Mouse (Mus musculus): ENCODE measurements around the gene Atrnl1.

Gene Atrnl1

DNA sequence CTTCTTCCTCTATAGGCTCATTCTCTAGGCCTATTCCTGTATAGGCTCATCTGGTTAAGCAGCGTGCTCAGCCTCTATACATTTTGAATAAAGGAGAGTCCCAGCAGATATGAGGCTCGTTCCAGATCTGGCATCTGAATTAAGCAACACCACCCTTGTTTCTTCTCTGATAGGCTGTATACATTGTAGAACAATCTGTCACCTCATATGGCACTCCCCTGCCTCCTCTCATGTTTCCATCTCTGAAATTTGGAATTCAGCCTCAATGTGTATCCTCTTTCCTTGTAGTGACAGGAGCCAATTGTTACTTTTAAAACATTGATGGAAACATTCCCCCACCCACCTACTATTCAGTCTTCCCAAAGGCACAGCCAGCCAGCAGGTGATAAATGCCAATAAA lies 414.2 kb downstream of the Atrnl1 start:
- TF ChIP-seq GATA4 (IDR thresholded peaks at IDR 0.05; ENCODE audit: insufficient replicate concordance, low read length), result no peak

DNA sequence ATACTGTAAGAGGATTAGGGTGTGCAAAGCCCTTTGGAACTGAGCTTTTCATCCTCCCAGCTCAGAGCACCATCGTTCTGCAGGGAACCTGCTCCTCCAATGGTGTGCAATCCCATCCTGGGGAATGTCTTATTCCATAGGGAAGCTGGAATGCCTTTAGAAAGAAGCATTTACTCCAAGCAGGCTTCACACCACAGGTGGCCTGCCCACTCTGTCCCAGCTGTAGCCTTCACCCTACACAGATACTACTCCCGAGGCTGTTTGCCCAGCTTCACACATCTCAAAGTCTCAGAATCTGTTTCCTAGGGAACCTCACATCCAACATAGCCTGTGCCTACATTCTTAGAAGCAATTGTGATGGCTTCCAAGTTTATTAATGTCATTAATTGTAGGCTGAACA lies 418.8 kb downstream of the Atrnl1 start:
- TF ChIP-seq GATA4 (IDR thresholded peaks at IDR 0.05; ENCODE audit: insufficient replicate concordance, low read length), result no peak

DNA sequence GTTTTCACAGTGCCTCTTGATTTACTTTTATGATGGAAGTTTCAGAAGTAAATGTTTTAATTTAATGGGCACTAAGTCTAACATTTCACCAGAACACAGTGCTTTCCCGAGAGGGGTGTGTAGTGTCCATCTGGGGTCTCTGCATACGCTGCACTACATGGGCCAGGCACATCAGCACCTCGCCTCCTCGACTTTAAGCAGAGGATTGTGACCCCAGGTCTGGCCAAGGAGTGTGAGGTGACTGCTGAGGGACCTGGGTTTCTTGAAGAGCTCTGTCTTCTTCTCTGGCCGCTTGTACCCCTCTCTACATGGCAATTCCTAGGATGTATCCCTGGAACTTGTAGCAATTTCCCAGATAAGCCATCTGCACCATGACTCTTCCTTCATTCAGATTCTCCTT lies 422.4 kb downstream of the Atrnl1 start:
- TF ChIP-seq GATA4 (IDR thresholded peaks at IDR 0.05; ENCODE audit: insufficient replicate concordance, low read length), result no peak

DNA sequence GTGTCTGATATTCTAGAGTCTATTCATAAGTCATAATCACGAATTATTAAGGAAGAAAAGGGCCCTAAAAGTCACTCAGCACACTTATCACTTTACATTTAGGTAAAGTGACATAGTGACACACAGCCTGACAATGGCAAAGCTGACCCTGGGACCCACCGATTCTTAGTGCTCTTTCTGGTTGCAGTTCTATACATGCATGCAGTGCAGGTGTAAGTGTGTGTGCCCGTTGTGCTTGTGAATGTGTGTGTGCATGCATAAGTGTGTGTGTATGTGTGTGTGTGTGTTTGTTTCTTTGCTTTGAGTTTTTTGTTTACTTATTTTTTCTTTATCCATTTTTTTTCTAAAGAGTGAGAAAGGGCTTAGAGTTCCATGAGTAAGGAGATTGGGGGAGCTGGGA lies 425.3 kb downstream of the Atrnl1 start:
- TF ChIP-seq GATA4 (IDR thresholded peaks at IDR 0.05; ENCODE audit: insufficient replicate concordance, low read length), result no peak

DNA sequence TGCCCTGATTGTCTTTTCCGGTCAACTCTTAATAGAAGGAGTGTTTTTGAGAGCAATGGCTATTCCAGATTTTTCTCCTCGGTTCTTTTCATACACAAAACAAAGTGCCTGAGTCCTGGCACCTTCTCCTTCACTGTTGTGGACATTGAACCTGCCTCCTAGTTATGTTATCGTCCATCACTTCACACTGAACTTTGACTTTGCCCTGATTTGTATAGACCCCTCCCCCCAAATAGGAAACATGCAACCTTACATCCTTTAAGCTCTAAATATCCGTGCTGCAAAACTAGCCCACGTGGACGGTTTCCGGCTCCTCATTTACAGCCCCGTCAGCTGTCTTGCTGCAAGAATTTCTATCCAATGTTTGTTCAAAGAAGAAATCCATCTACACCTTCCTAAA lies 432.3 kb downstream of the Atrnl1 start:
- TF ChIP-seq GATA4 (IDR thresholded peaks at IDR 0.05; ENCODE audit: insufficient replicate concordance, low read length), result no peak

DNA sequence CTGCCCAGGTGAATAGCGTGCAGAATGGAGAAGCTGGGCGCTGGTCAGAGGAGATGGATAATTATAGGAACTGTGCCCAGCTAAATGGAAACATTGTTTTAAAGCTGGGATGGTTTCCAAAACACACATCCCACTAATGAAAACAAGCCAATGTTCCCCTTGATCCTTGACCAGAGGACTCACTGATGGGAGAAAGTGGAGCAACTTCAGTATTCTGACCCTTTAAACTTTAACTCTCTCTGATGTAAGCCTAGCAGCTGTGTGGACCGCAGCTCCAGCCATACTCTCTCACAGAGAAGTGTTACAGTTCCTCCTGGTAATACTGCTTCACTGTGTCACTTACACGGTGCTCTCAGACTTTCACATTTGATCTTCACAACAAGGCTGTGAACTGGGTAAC lies 432.7 kb downstream of the Atrnl1 start:
- TF ChIP-seq GATA4 (IDR thresholded peaks at IDR 0.05; ENCODE audit: insufficient replicate concordance, low read length), result no peak

DNA sequence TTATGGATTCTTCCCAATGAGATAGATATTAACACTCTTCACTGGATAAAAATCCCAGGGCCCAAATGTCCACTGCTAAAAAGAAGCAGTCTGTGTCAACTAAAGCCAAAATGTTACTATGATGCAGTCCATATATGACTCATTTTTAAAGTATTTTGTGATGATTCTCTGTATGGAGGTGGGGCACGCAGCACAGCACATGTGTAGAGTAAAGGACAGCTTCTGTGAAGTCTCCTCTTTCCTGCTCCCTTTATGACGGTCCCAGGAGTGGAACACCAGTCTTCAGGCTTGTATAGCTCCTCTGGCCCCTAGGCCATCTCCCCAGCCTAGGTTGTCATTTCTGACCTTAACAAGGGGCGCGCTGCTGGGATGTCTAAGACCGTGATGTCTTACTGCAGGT lies 434.0 kb downstream of the Atrnl1 start:
- TF ChIP-seq GATA4 (IDR thresholded peaks at IDR 0.05; ENCODE audit: insufficient replicate concordance, low read length), result no peak

DNA sequence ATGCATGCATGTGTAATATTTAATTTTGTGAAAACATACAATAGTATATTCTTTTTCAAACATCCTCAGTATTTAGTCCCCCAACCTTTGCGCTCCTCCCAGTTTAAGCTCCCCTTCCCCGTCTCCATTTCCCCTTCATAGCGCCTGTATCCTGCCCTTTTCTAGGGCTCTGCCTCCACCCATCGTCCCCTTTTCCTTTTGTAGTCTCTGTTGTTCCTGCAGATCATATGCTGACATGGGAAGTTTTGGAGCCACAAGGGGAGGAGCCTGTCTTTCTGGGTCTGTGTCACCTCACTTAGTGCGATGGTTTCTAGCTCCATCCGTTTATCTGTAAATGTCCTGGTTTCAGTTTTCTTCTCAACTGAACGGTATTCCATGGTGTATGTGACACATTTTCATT lies 435.8 kb downstream of the Atrnl1 start:
- no peak for TF ChIP-seq GATA4 (IDR thresholded peaks at IDR 0.05; ENCODE audit: insufficient replicate concordance, low read length)

DNA sequence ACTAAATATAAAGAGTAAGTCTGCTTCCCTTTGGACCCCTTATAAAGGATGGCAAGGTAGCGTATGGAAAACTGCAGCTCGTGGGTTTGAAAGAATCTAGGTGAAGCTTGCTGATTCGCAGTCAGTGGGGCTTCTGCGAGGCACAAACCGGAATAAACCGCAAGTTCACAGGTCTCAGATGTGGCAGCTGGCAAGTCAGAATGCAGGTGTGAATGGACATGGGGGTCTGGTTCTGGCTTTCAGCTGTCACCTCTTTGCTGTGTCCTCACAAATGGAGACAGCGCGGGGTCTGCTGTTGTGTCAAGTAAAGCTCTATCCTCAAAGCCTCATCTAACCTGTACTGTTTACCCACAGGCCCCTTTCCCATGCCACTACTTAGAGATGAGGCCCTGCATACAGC lies 440.2 kb downstream of the Atrnl1 start:
- no peak for TF ChIP-seq GATA4 (IDR thresholded peaks at IDR 0.05; ENCODE audit: insufficient replicate concordance, low read length)

DNA sequence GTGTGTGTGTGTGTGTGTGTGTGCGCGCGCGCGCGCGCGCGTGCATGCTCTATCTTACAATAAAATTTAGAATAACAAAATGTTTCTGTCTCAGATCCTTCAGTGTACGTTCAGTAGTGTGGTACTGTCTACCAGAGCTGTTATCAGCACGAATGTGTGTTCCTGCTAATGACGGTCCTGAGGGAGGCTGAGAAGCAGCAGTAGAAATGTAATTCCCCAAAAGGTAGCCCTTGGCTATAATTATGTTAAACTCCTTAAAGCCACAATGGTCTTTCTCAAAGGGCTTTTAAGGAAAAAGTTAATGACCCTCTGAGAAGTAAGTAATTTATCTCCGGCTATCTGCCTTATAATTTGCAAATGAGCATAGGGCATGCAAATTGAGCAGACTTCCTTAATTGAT lies 441.1 kb downstream of the Atrnl1 start:
- no peak for TF ChIP-seq GATA4 (IDR thresholded peaks at IDR 0.05; ENCODE audit: insufficient replicate concordance, low read length)

DNA sequence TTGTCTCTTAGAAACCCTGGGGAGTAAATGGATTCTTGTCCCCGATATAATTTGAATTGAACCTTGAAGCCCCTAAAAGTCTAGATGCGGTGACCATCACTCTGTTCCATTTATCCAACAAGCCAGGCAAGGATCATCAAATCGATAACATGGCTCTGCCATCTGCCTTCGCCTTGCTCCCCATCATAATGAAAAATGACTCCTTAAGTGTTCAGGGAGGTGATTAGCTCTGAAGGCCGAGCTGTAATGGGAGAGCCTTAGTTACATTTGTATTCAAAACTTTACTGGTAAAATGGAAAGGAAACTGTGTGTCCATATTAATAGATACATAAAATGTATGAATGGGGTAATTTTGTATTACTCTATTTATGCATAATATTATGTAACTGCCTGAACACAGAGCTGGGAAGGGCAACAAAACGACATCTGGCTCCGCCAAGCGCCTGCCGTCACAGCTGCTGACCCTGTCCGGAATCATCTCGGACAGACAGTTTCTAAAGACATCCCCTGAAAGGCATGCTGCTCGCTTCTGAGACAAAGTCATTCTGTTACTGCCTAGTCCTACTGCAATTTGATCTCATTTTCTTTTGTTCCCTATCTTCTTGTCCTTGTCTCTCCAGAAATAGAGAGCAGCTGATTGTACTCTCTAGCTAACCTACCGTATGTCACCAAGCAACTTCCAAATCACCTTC lies 441.8 kb downstream of the Atrnl1 start:
- TF ChIP-seq GATA4 (IDR thresholded peaks at IDR 0.05; ENCODE audit: insufficient replicate concordance, low read length), result no peak

DNA sequence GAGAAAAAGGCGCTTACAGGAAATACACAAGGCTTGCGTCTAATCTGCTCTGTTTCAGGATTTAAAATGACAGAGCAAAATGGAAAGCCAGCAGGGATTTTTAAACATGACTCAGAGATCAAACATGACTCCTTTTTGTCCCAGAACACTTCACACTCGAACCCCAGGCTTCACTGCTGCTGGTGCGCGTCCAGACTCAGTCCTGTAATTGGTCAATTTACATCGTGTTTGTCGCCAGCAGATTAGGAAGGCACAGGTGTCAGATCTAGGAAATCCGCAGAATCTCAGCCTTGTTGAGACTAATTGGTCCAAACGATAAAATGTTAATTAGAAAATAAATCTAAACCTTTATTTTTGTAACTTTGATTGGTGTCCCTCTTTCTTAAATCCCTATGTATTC lies 448.9 kb downstream of the Atrnl1 start:
- TF ChIP-seq GATA4 (IDR thresholded peaks at IDR 0.05; ENCODE audit: insufficient replicate concordance, low read length), result no peak

DNA sequence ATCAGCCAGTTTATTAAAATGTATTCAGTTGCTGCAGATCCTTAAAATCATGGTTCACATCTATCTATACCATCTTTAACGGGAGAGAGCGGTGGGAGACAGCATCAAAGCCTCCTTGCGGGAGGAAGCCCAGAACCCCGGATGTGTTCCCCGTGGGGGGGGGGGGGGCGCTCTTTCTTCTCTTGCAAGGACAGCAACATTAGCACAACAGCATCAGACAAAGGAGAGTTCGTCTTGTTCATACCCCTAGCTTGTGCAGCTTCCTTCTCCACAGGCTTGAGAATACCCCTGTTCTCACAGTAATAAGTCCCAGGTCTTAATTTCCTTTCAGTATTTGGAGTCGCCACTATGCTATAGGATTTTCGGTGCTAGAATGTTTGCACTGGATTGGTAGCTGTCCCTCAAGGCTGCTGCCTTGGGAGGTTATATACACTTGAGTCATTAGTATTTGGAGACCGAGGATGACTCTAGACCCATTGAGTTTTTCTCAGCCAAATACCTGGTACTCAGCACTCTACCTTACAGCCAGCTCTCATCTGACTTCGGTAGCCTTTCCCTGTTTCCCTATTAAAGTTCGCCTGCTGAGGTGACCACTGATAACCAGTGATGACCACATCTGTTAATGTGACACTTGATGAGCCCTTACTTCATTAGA lies 449.5 kb downstream of the Atrnl1 start:
- TF ChIP-seq GATA4 (IDR thresholded peaks at IDR 0.05; ENCODE audit: insufficient replicate concordance, low read length), result no peak

DNA sequence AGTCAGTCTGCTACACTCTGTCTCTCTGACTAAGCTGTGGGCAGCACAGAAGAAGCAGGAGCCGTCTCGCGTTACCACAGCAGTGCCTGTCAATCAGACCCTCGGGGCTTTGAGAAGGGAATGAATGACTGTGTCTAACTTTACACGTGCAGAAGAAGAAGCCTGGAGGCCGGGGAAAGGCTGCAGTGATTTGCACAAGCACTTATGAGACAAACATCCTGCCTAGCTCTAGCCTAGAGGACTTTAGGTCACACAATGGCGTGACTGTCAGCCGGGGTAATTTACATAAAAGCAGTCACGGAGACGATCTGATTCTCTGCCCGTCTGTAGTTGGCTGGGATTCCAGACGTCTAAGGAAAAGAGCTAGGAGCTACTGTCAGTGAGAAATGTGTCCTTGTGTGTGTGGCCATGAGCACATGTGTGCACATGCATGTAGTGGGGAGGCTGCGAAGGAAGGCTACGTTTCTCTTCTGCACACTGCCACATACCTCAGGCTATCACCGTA lies 450.1 kb downstream of the Atrnl1 start:
- TF ChIP-seq GATA4 (IDR thresholded peaks at IDR 0.05; ENCODE audit: insufficient replicate concordance, low read length), result no peak

DNA sequence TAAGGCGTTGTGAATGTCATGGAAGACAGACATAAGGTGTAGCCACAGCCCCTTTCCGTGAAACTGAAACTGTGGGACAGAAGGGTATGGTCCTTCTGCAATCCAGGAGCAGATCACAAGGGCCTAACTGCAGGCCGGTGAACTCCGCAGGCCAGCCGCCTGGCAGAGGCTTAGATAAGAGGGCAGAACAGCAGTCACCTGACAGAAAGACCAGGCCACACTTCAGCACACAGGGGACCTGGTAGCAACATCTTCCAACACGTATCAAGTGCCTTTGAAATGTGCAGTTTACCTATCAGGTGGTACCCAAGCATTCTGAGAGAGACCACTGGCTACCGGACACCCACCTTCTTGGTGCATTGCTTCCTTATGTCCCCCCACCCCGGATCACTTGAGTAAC lies 451.1 kb downstream of the Atrnl1 start:
- no peak for TF ChIP-seq GATA4 (IDR thresholded peaks at IDR 0.05; ENCODE audit: insufficient replicate concordance, low read length)

DNA sequence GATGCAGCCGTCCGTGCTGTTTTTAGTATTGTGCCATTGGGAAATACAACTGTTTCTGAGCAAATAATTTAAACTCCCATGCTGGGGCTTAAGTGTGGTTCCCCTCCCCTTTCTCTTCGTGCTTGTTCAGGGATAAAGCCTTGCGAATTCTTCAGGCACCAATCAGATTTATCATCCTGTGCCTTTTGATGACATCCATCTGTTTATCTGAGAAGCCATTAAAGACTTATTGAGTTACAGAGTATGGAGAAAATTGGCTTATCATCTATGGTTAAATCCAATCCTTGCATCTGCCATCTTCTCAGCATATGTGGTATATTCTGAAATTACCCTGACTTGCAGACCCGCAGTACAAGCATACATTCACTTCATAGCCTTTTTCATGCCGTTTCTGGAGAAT lies 452.7 kb downstream of the Atrnl1 start:
- no peak for TF ChIP-seq GATA4 (IDR thresholded peaks at IDR 0.05; ENCODE audit: insufficient replicate concordance, low read length)
